Mouse (Mus musculus) CH12.LX (cell line): Measurements from ENCODE around the gene Rgl1. TPM values are rescaled to one million over a fixed set of nuclear protein-coding genes. Genes with fewer than 3 reads are reported as not detected.

Experiments used
- DNase-seq: peaks from one replicate; pipeline ENCODE4 v3.0.0-alpha.2; 2013; ENCODE audit errors: extremely low read depth
- H3K27ac ChIP-seq: 2 replicates; pipeline ENCODE4 v1.5.1; 2012; ENCODE audit warnings: low read depth, mild to moderate bottlenecking, control low read depth, moderate library complexity; ENCODE audit not compliant: insufficient read depth
- H3K27me3 ChIP-seq: replicated peaks from 2 replicates; pipeline ENCODE3; 2012; ENCODE audit warnings: inconsistent platforms
- H3K36me3 ChIP-seq, 2 experiments: replicated peaks in 1 of 2; 2 replicates each; pipeline versions ENCODE3 to v1.6.1; 2012; ENCODE audit warnings: inconsistent platforms in 1 of 2, low read length in 1 of 2, mild to moderate bottlenecking in 1 of 2, mixed read lengths in 1 of 2, moderate library complexity in 1 of 2; ENCODE audit not compliant: control insufficient read depth in 1 of 2, insufficient read depth in 1 of 2
- H3K4me1 ChIP-seq, 2 experiments: 2 replicates each; pipeline ENCODE4 v1.6.1; 2012; ENCODE audit warnings: inconsistent platforms in 1 of 2, moderate library complexity in 1 of 2; ENCODE audit not compliant: insufficient read depth in 2 of 2, control insufficient read depth in 1 of 2
- H3K4me2 ChIP-seq: 2 replicates; pipeline ENCODE4 v1.6.1; 2012; ENCODE audit warnings: low read depth, mild to moderate bottlenecking, control low read depth; ENCODE audit not compliant: poor library complexity, insufficient read depth, severe bottlenecking
- H3K4me3 ChIP-seq, 3 experiments: fragments of 150-350 bp in 1 of 3; sonication (generic) in 1 of 3; replicated peaks in 1 of 3; 2 replicates each; pipeline versions ENCODE3 to v1.5.1; 2011 to 2012; ENCODE audit warnings: low read depth in 2 of 3, low read length in 2 of 3, mild to moderate bottlenecking in 2 of 3, moderate library complexity in 2 of 3, control low read depth in 1 of 3, improper control_type of control experiment in 1 of 3, inconsistent platforms in 1 of 3, mixed read lengths in 1 of 3; ENCODE audit not compliant: poor library complexity in 1 of 3
- H3K79me2 ChIP-seq: replicated peaks from 2 replicates; pipeline ENCODE4 v1.6.1; 2012; ENCODE audit warnings: mild to moderate bottlenecking, moderate library complexity; ENCODE audit not compliant: control insufficient read depth, poor library complexity, insufficient read depth, severe bottlenecking; ENCODE audit errors: extremely low read depth
- H3K9ac ChIP-seq: 2 replicates; pipeline ENCODE4 v1.6.1; 2012; ENCODE audit warnings: low read depth, mild to moderate bottlenecking, control low read depth, moderate library complexity; ENCODE audit not compliant: insufficient read depth
- H3K9me3 ChIP-seq: replicated peaks from 2 replicates; pipeline ENCODE3; 2012; ENCODE audit warnings: low read length, inconsistent platforms, mixed read lengths
- CHD2 ChIP-seq: IDR thresholded peaks from 2 replicates; pipeline ENCODE4 v1.6.1; 2011; ENCODE audit warnings: low read length, improper control_type of control experiment
- CTCF ChIP-seq, 2 experiments: IDR thresholded peaks in 1 of 2; conservative IDR thresholded peaks in 1 of 2; 2 replicates each; pipeline ENCODE4 v1.5.1; 2011 to 2012; ENCODE audit warnings: low read depth in 2 of 2, low read length in 2 of 2, improper control_type of control experiment in 1 of 2, inconsistent platforms in 1 of 2, mild to moderate bottlenecking in 1 of 2, moderate library complexity in 1 of 2
- ETS1 ChIP-seq: conservative IDR thresholded peaks from 2 replicates; pipeline ENCODE4 v1.6.1; 2012; ENCODE audit warnings: low read depth, mild to moderate bottlenecking, inconsistent platforms, low read length, improper control_type of control experiment, moderate library complexity
- JUN ChIP-seq: IDR thresholded peaks from 2 replicates; pipeline ENCODE4 v1.6.1; 2011; ENCODE audit warnings: low read depth, mild to moderate bottlenecking, low read length, improper control_type of control experiment, moderate library complexity; ENCODE audit not compliant: insufficient read depth
- JUND ChIP-seq: conservative IDR thresholded peaks from 2 replicates; pipeline ENCODE4 v1.6.1; 2011; ENCODE audit warnings: low read depth, low read length, improper control_type of control experiment
- MAZ ChIP-seq: IDR thresholded peaks from 2 replicates; pipeline ENCODE4 v1.6.1; 2012; ENCODE audit warnings: low read depth, mild to moderate bottlenecking, inconsistent platforms, low read length, improper control_type of control experiment, moderate library complexity
- MEF2A ChIP-seq: IDR thresholded peaks from 2 replicates; pipeline ENCODE4 v1.6.1; 2014; ENCODE audit warnings: low read depth, mild to moderate bottlenecking, inconsistent platforms, low read length, improper control_type of control experiment, borderline replicate concordance
- NELFE ChIP-seq: IDR thresholded peaks from 2 replicates; pipeline ENCODE4 v1.6.1; 2011; ENCODE audit warnings: low read depth, low read length, improper control_type of control experiment
- PAX5 ChIP-seq: IDR thresholded peaks from 2 replicates; pipeline ENCODE4 v1.6.1; 2012; ENCODE audit warnings: low read length, inconsistent platforms, mixed read lengths
- POLR2AphosphoS2 ChIP-seq: IDR thresholded peaks from 2 replicates; pipeline ENCODE4 v1.6.1; 2011; ENCODE audit warnings: low read depth, low read length, improper control_type of control experiment
- RAD21 ChIP-seq: IDR thresholded peaks from 2 replicates; pipeline ENCODE4 v1.6.1; 2011; ENCODE audit warnings: low read depth, mild to moderate bottlenecking, low read length, improper control_type of control experiment, moderate library complexity
- RCOR1 ChIP-seq: conservative IDR thresholded peaks from 2 replicates; pipeline ENCODE4 v1.6.1; 2012; ENCODE audit warnings: low read depth, mild to moderate bottlenecking, inconsistent platforms, low read length, improper control_type of control experiment
- TCF12 ChIP-seq: IDR thresholded peaks from 2 replicates; pipeline ENCODE4 v1.6.1; 2014; ENCODE audit warnings: low read depth, mild to moderate bottlenecking, inconsistent platforms, low read length, improper control_type of control experiment
- ZC3H11A ChIP-seq: IDR thresholded peaks from 2 replicates; pipeline ENCODE4 v1.6.1; 2012; ENCODE audit warnings: low read depth, mild to moderate bottlenecking, inconsistent platforms, low read length, improper control_type of control experiment
- ZNF384 ChIP-seq: IDR thresholded peaks from 2 replicates; pipeline ENCODE4 v1.6.1; 2012; ENCODE audit warnings: low read depth, low read length, improper control_type of control experiment, inconsistent platforms
- dilution Hi-C: fragments of 300-500 bp; cut with MboI; formaldehyde crosslinking; loops from 2 replicates; pipeline ENCODE4 v1.14.3; 2020; ENCODE audit warnings: low sequenced_read_pairs; ENCODE audit not compliant: extremely low pct_unique_long_range_greater_than_20kb, extremely low pct_ligation_motif_present
- in situ Hi-C: fragments of 300-500 bp; cut with MboI; formaldehyde crosslinking; loops from 3 replicates; pipeline ENCODE4 v1.14.3; 2019; ENCODE audit warnings: low sequenced_read_pairs, low pct_ligation_motif_present, low pct_unique_long_range_greater_than_20kb, mixed read lengths
- polyA plus RNA-seq: library from polyadenylated mRNA; unstranded; fragments of >175 nt; gene quantifications from 2 replicates; pipeline ENCODE4 v1.2.1, GENCODE M21; 2012; ENCODE audit warnings: low read depth; ENCODE audit not compliant: insufficient read length
- total RNA-seq, 2 experiments: library from RNA; depleted of rRNA; stranded (reverse); fragments of 300-350 nt in 1 of 2; fragments of >200 nt in 1 of 2; gene quantifications; 2 replicates each; pipeline ENCODE4 v1.2.3; 2012 to 2014

Gene Rgl1
- total and polyA plus RNA-seq, 3 experiments: 0.25 to 1.7 (median 0.74) TPM

DNA sequence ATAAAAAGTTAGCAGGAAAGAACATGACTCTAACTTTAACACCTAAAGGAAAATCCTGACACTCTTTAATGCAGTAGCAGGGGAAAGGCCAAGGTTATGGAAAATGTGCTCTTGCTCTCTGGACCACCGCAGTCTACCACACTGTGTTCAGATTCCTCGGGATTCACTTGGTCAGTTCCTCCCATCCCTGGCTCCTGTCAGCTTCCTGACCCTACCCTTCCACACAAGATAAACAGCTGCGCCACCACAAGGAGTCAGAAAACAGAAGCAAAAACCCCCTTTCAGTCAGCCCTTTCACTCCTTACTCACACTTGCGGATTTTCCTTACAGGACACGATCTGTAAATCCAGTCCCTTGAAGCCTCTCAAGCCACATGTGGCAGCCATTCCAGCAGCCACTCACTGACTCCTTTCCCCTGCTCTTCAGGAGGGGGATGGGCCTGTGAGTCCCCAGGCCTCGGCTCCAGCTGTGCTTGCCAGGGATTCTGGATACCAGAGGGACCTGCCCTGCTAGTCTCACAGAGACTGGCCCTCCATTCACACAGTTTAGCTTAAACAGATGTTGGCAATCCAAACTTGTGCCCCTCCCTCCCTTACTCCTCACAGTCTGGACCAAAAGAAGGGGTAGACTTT, 78.9 kb downstream of the Rgl1 start:
- Histone ChIP-seq H3K4me2 (no peak overlapping the region), H3K9ac (no peak overlapping the region), H3K9me3 (no peaks in the 10 kb centered on the region), H3K27ac (no peak overlapping the region), H3K4me3 (no peak overlapping the region), H3K27me3 (no peaks in the 10 kb centered on the region), H3K4me1 (no peaks in the 10 kb centered on the region), H3K79me2 (no peaks in the 10 kb centered on the region), H3K36me3 (no peaks in the 10 kb centered on the region)
- DNase-seq: no peak
- in situ Hi-C loops (no loop called here), dilution Hi-C loops (no loop called here)
- no peak for TF ChIP-seq JUN
- no peak for TF ChIP-seq JUND
- no peak for TF ChIP-seq PAX5
- TF ChIP-seq POLR2AphosphoS2: no peak
- no peak for TF ChIP-seq TCF12
- no peak for TF ChIP-seq ZNF384
- no peak for TF ChIP-seq ZC3H11A
- no peak for TF ChIP-seq MEF2A
- no peak for TF ChIP-seq RAD21
- TF ChIP-seq RCOR1: no peak
- no peak for TF ChIP-seq MAZ

DNA sequence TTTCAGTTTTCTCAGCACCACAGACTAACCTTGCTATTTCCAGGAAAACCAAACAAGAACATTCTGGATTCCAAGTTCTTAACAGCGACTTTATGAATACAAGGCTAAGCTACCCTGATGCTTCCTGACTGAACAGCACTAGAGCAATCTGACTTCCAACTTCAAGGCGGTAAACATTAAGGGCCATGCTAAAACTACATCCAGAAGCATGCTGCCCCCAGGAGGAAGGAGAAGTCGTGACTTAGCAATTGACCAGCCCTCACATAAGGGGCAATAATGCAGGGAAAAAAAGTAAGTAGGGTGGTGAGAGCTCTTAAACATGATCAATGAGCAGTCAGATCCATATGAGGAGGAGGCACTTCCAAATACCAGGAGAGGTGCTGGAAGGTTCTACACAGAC, 80.6 kb downstream of the Rgl1 start:
- Histone ChIP-seq H3K4me2 (no peak overlapping the region), H3K9me3 (no peaks in the 10 kb centered on the region), H3K9ac (no peak overlapping the region), H3K4me1 (no peaks in the 10 kb centered on the region), H3K36me3 (no peaks in the 10 kb centered on the region), H3K4me3 (no peak overlapping the region), H3K79me2 (no peaks in the 10 kb centered on the region), H3K27me3 (no peaks in the 10 kb centered on the region), H3K27ac (no peak overlapping the region)
- in situ Hi-C loops (no loop called here), dilution Hi-C loops (no loop called here)
- TF ChIP-seq POLR2AphosphoS2: no peak
- no peak for TF ChIP-seq JUN
- TF ChIP-seq RAD21: peak; percentile 11
- TF ChIP-seq NELFE: no peak
- no peak for TF ChIP-seq CHD2
- no peak for TF ChIP-seq ETS1
- TF ChIP-seq CTCF (conservative IDR thresholded peaks at IDR 0.05 in 1 of 2, IDR thresholded peaks at IDR 0.05 in 1 of 2; ENCODE audit: low read depth in 2 of 2, low read length in 2 of 2): 0 out of 4 replicates have a peak, but pooled peaks of 1 of the 2 experiments have one; percentile 10
- no peak for DNase-seq
